Mouse (Mus musculus): ENCODE measurements around the gene Myo18b.

DNA sequence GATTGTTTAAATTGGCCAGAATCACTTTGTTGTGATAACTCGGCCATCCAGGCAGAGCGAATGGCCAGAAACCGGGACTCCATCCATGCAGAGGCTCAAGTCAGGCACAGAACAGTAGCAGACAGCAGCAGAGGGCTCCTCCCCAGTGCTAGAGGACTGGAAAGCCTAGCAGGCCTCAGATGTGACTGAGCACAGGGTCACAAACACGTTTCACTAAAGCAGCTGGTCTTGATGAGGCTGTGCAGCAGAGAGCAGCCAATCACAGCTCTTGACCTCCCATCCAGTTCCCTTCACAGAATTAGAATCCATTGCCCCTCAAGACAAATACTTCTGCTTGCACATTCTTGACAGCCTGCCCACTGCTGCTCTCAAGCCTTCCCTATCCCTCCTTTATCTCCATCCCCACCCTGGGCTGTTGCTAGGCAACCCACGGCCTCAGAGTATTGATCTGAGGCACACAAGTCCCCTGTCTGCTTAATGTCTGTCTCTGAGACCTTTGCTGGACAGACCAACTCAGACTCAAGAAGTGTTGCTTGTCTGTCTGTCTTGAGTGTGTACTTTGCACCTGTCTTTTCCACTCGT is 52.4 kb downstream of the Myo18b start:
- TF ChIP-seq SIN3A (IDR thresholded peaks at IDR 0.05; ENCODE audit: low read length) (no peak), USF2 (conservative IDR thresholded peaks at IDR 0.05; ENCODE audit: low read depth, low read length) (no peak), USF1 (IDR thresholded peaks at IDR 0.05; ENCODE audit: low read depth, low read length) (no peak), CTCF (conservative IDR thresholded peaks at IDR 0.05 in 1 of 2, IDR thresholded peaks at IDR 0.05 in 1 of 2; ENCODE audit: low read depth in 2 of 2, low read length in 2 of 2) (no peak), MEF2A (IDR thresholded peaks at IDR 0.05; ENCODE audit: borderline replicate concordance, low read depth, low read length) (no peak), MAX (IDR thresholded peaks at IDR 0.05; ENCODE audit: low read length) (no peak), POLR2A (IDR thresholded peaks at IDR 0.05; ENCODE audit: low read depth, low read length) (no peak)
